Mouse (Mus musculus): ENCODE data around the gene Creb5. TPM values are rescaled to one million over a fixed set of nuclear protein-coding genes. Genes with fewer than 3 reads are reported as not detected.

Creb5 gene
- polyA plus RNA-seq, 1 experiment, result 6.1 TPM

DNA sequence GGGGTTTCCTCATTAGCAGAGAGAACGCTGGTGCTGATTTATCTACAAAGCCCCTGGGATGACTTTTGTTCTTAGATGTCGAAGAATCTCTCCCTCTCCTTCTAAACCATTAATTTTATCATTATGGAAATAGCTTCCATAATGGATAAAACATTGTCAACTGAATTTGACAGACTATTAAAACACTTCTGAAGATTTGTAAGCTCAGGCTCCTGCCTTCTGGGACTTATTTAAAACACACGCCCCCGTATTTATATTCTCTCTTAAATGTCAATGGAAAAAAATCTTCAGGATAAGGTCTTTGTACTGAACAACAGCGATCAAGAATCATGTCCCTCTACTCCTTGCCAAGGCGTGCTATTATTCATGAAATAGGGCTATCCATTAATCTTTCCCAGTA is 448.6 kb downstream of the Creb5 start:
- Histone ChIP-seq H3K27me3 (ENCODE audit: control insufficient read depth, insufficient read depth, low read length, poor library complexity, severe bottlenecking) (no peaks in the 10 kb centered on the region), H3K4me1 (ENCODE audit: control insufficient read depth, insufficient read depth, low read length) (no peaks in the 10 kb centered on the region), H3K36me3 (ENCODE audit: control insufficient read depth, insufficient read depth, low read length, poor library complexity, severe bottlenecking) (no peaks in the 10 kb centered on the region), H3K9ac (ENCODE audit: low read depth, poor library complexity, severe bottlenecking) (no peak overlapping the region), H3K4me3 (ENCODE audit: low read depth, low read length) (no peak overlapping the region), H3K27ac (ENCODE audit: insufficient read depth, low read length) (no peak overlapping the region), H3K9me3 (replicated peaks; ENCODE audit: control insufficient read depth, insufficient read depth, low read length, poor library complexity, severe bottlenecking) (peaks cover 5% of the 10 kb centered on the region; the same call in 1 of the 2 replicates)
- TF ChIP-seq POLR2A (IDR thresholded peaks at IDR 0.05; ENCODE audit: insufficient read depth, low read length) (no peak), CTCF (IDR thresholded peaks at IDR 0.05; ENCODE audit: low read depth, low read length) (no peak), EP300 (IDR thresholded peaks at IDR 0.05; ENCODE audit: insufficient read depth, low read depth, low read length) (no peak)

DNA sequence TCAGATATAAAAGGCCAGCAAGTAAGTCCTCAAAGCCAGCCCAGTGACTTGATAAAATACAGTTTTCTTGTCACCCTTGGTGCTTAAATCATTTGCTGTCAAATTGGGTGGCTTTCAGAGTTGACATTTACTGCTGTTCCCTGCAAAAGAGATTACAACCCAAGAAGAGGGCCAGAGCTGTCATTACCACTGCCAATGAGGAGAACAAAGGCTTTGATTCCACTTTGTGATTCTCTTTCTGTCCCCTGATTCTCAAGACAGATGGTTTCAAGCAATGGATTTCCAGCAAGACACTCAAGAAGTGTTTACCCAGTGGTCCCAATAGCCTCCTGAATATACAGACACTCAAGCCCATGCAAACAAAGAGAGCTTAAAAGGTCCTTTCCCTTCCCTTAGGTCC is 451.1 kb downstream of the Creb5 start:
- Histone ChIP-seq H3K36me3 (ENCODE audit: control insufficient read depth, insufficient read depth, low read length, poor library complexity, severe bottlenecking) (no peaks in the 10 kb centered on the region), H3K9ac (ENCODE audit: low read depth, poor library complexity, severe bottlenecking) (no peak overlapping the region), H3K9me3 (replicated peaks; ENCODE audit: control insufficient read depth, insufficient read depth, low read length, poor library complexity, severe bottlenecking) (no peaks in the 10 kb centered on the region), H3K27me3 (ENCODE audit: control insufficient read depth, insufficient read depth, low read length, poor library complexity, severe bottlenecking) (no peaks in the 10 kb centered on the region), H3K4me3 (ENCODE audit: low read depth, low read length) (no peak overlapping the region), H3K4me1 (ENCODE audit: control insufficient read depth, insufficient read depth, low read length) (no peaks in the 10 kb centered on the region), H3K27ac (ENCODE audit: insufficient read depth, low read length) (no peak overlapping the region)
- TF ChIP-seq EP300 (IDR thresholded peaks at IDR 0.05; ENCODE audit: insufficient read depth, low read depth, low read length) (no peak), POLR2A (IDR thresholded peaks at IDR 0.05; ENCODE audit: insufficient read depth, low read length) (no peak), CTCF (IDR thresholded peaks at IDR 0.05; ENCODE audit: low read depth, low read length) (no peak)

DNA sequence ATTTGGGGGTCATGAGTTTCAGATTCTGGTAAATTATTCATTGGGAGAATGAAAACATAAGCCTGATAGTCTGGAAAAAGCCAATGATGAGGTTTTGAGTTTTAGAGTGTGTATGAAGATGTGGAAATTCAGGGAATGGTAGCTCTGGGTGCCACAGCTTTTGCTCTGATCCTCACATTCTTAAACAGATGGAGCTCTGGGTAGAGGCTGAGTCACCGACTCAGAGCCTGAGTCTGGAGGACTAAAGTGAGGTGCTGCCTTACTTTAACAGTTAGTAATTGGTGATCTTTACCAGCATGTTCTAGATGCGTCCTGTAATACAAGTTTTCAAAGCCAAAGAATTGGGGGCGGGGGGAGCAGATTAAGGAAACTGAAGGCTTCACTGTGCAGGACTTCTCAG is 454.2 kb downstream of the Creb5 start:
- TF ChIP-seq EP300 (IDR thresholded peaks at IDR 0.05; ENCODE audit: insufficient read depth, low read depth, low read length), result no peak
- TF ChIP-seq CTCF (IDR thresholded peaks at IDR 0.05; ENCODE audit: low read depth, low read length), result no peak
- no peak for TF ChIP-seq POLR2A (IDR thresholded peaks at IDR 0.05; ENCODE audit: insufficient read depth, low read length)
- Histone ChIP-seq H3K9ac (ENCODE audit: low read depth, poor library complexity, severe bottlenecking) (no peak overlapping the region), H3K36me3 (ENCODE audit: control insufficient read depth, insufficient read depth, low read length, poor library complexity, severe bottlenecking) (no peaks in the 10 kb centered on the region), H3K27ac (ENCODE audit: insufficient read depth, low read length) (no peak overlapping the region), H3K9me3 (replicated peaks; ENCODE audit: control insufficient read depth, insufficient read depth, low read length, poor library complexity, severe bottlenecking) (no peaks in the 10 kb centered on the region), H3K27me3 (ENCODE audit: control insufficient read depth, insufficient read depth, low read length, poor library complexity, severe bottlenecking) (no peaks in the 10 kb centered on the region), H3K4me1 (ENCODE audit: control insufficient read depth, insufficient read depth, low read length) (no peaks in the 10 kb centered on the region), H3K4me3 (ENCODE audit: low read depth, low read length) (no peak overlapping the region)

Other genes with a start within 250 kb of the Creb5 start
- gene Jazf1, start 218.6 kb upstream of the Creb5 start, polyA plus RNA-seq (2011; ENCODE audit: insufficient read depth, insufficient read length, low read depth, missing spikeins), result 1.3 and 1.7 TPM in 2 replicates

Data from ES-Bruce4 (cell line).